In the genomic region with DNA sequence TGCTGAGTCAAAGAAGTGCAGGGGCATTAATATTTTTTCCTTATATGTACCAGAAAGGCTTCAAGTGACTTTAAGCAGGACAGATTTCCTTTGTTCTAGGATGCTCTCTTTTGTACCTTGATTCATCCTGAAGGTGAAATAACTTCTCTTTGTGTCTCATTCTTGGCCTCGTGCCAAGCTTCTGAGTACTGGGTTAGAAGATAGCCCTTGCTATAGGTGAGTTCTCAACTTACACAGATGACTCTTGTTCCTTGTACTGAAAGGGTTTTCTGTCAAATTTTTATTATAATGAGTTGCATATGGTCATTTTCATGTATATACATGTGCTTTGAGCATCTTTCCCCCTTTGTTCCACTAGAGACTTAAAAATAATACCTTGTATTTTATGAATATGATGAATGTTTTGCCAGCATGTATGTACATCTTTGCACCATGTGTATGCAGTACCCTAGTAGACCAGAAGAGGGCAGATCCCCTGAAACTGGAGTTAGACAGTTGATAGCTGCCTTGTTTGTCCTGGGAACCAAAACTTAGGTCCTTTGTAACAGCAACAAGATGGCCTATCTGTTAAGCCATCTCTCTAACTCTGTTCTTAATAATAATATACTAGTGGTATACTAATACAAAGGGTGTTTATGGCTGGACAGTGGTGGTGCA, we compare ENCODE assay signal across 11 mouse cellular contexts. TPM values are rescaled to one million over a fixed set of nuclear protein-coding genes. Genes with fewer than 3 reads are reported as not detected.
DNase-seq lines count a peak whose midpoint lies in the region; ATAC-seq and TF ChIP-seq lines count a peak whose summit lies in the region.
"Had no signal": no experiment of that assay in that cellular context is flagged by ENCODE, and none has a peak within 500 bp of the region (broad histone marks: within the 10 kb centered on the region; RNA-seq: fewer than 3 reads in every experiment).

No protein-coding gene starts in this region.

- TF ChIP-seq POLR2A in CH12.LX (IDR thresholded peaks at IDR 0.05; ENCODE audit: low read depth, low read length), result no peak

- 89% methylated on average over 1 of the region's 1 CpGs for WGBS in kidney, postnatal 0 days
- WGBS in heart, embryonic 12.5 days, result 87% methylated on average over 1 of the region's 1 CpGs
- WGBS in midbrain, embryonic 15.5 days, result 87% methylated on average over 1 of the region's 1 CpGs

- TF ChIP-seq EP300 in CH12.LX (IDR thresholded peaks at IDR 0.05; ENCODE audit: low read length), result no peak

- H3K27ac ChIP-seq in kidney, postnatal 0 days, result no peak overlapping the region
- H3K27ac ChIP-seq in CH12.LX (ENCODE audit: insufficient read depth, low read depth), result no peak overlapping the region
- H3K27ac ChIP-seq in heart, embryonic 12.5 days (ENCODE audit: poor library complexity, severe bottlenecking), result no peak overlapping the region
- no peak overlapping the region for H3K27ac ChIP-seq in midbrain, embryonic 15.5 days
- H3K27ac ChIP-seq: embryonic facial prominence, embryonic 12.5 days; liver, embryonic 15.5 days; stomach, embryonic 15.5 days had no signal

- in situ Hi-C loops in CH12.LX (cut with MboI; ENCODE audit: low pct_ligation_motif_present, low pct_unique_long_range_greater_than_20kb, low sequenced_read_pairs), result no loop called here

- dilution Hi-C loops in CH12.LX (cut with MboI; ENCODE audit: extremely low pct_ligation_motif_present, extremely low pct_unique_long_range_greater_than_20kb, low sequenced_read_pairs), result no loop called here

- H3K9me3 ChIP-seq in kidney, postnatal 0 days (replicated peaks; ENCODE audit: low read length), result no peaks in the 10 kb centered on the region
- no peaks in the 10 kb centered on the region for H3K9me3 ChIP-seq in CH12.LX (replicated peaks; ENCODE audit: low read length)
- no peaks in the 10 kb centered on the region for H3K9me3 ChIP-seq in heart, embryonic 12.5 days (replicated peaks)
- H3K9me3 ChIP-seq in midbrain, embryonic 15.5 days, result no peaks in the 10 kb centered on the region
- H3K9me3 ChIP-seq: embryonic facial prominence, embryonic 12.5 days; liver, embryonic 15.5 days; stomach, embryonic 15.5 days had no signal

- H3K4me1 ChIP-seq in kidney, postnatal 0 days (replicated peaks; ENCODE audit: insufficient read depth, low read length), result peaks cover 4% of the 10 kb centered on the region; the same call in 1 of the 2 replicates
- H3K4me1 ChIP-seq in CH12.LX (ENCODE audit: control insufficient read depth in 1 of 2, insufficient read depth in 2 of 2), result peaks cover 2 to 11% of the 10 kb centered on the region in 2 experiments; a peak in 1 of 4 replicates
- peaks cover 12% of the 10 kb centered on the region; the same call in 1 of the 2 replicates for H3K4me1 ChIP-seq in heart, embryonic 12.5 days (replicated peaks)
- no peaks in the 10 kb centered on the region for H3K4me1 ChIP-seq in midbrain, embryonic 15.5 days
- H3K4me1 ChIP-seq: embryonic facial prominence, embryonic 12.5 days; liver, embryonic 15.5 days; stomach, embryonic 15.5 days had no signal

- peak; percentile 30 for DNase-seq in kidney, postnatal 0 days (ENCODE audit: low spot score)
- no peak for DNase-seq in kidney, adult 11 months
- peak; percentile 52 for DNase-seq in CH12.LX (ENCODE audit: extremely low read depth)
- DNase-seq in c-Kit-positive CD71-positive TER-119-negative erythroid progenitor cells, embryonic 14.5 days (ENCODE audit: low read depth), result peak; percentile 70
- peak; percentile 52 for DNase-seq in mesoderm, embryonic 11.5 days (ENCODE audit: low read depth, low spot score)

- no peak for TF ChIP-seq RAD21 in CH12.LX (IDR thresholded peaks at IDR 0.05; ENCODE audit: low read depth, low read length)

- peaks cover 24% of the 10 kb centered on the region for H3K36me3 ChIP-seq in kidney, postnatal 0 days (ENCODE audit: insufficient read depth, low read length)
- peaks cover 35 to 82% of the 10 kb centered on the region in 2 experiments for H3K36me3 ChIP-seq in CH12.LX (replicated peaks in 1 of 2; ENCODE audit: control insufficient read depth in 1 of 2, insufficient read depth in 1 of 2, low read length in 1 of 2)
- peaks cover 51% of the 10 kb centered on the region for H3K36me3 ChIP-seq in heart, embryonic 12.5 days
- H3K36me3 ChIP-seq in midbrain, embryonic 15.5 days (replicated peaks), result peaks cover 2% of the 10 kb centered on the region; the same call in 1 of the 2 replicates

- H3K79me2 ChIP-seq in CH12.LX (replicated peaks; ENCODE audit: control insufficient read depth, extremely low read depth, insufficient read depth, poor library complexity, severe bottlenecking), result peaks cover 48% of the 10 kb centered on the region

- TF ChIP-seq CTCF in kidney, postnatal 0 days (IDR thresholded peaks at IDR 0.05; ENCODE audit: low read depth), result peak; percentile 74
- peak; percentile 57 to 66 for TF ChIP-seq CTCF in CH12.LX (conservative IDR thresholded peaks at IDR 0.05 in 1 of 2, IDR thresholded peaks at IDR 0.05 in 1 of 2; ENCODE audit: low read depth in 2 of 2, low read length in 2 of 2)

- no peak for ATAC-seq in kidney, postnatal 0 days (replicated peaks; ENCODE audit: low FRiP score, low read depth)
- no peak for ATAC-seq in heart, embryonic 12.5 days (ENCODE audit: insufficient number of reproducible peaks, low FRiP score)
- ATAC-seq in midbrain, embryonic 15.5 days (replicated peaks), result no peak
- no peak for ATAC-seq in frontal cortex, adult (ENCODE audit: low TSS enrichment)

- no peak overlapping the region for H3K4me3 ChIP-seq in kidney, postnatal 0 days (replicated peaks; ENCODE audit: low read depth, low read length)
- no peak overlapping the region for H3K4me3 ChIP-seq in CH12.LX (replicated peaks in 1 of 3; ENCODE audit: low read depth in 2 of 3, low read length in 2 of 3, poor library complexity in 1 of 3)
- H3K4me3 ChIP-seq in heart, embryonic 12.5 days, result no peak overlapping the region
- no peak overlapping the region for H3K4me3 ChIP-seq in midbrain, embryonic 15.5 days
- H3K4me3 ChIP-seq: embryonic facial prominence, embryonic 12.5 days; liver, embryonic 15.5 days; stomach, embryonic 15.5 days had no signal

- no peak overlapping the region for H3K4me2 ChIP-seq in kidney, postnatal 0 days (ENCODE audit: low read length)
- H3K4me2 ChIP-seq in CH12.LX (ENCODE audit: insufficient read depth, low read depth, poor library complexity, severe bottlenecking), result no peak overlapping the region
- no peak overlapping the region for H3K4me2 ChIP-seq in heart, embryonic 12.5 days
- H3K4me2 ChIP-seq in midbrain, embryonic 15.5 days, result no peak overlapping the region
- H3K4me2 ChIP-seq: embryonic facial prominence, embryonic 12.5 days; liver, embryonic 15.5 days; stomach, embryonic 15.5 days had no signal

- H3K9ac ChIP-seq in kidney, postnatal 0 days (ENCODE audit: low read depth, low read length), result no peak overlapping the region
- H3K9ac ChIP-seq in CH12.LX (ENCODE audit: insufficient read depth, low read depth), result no peak overlapping the region
- H3K9ac ChIP-seq in heart, embryonic 12.5 days, result no peak overlapping the region
- H3K9ac ChIP-seq in midbrain, embryonic 15.5 days, result no peak overlapping the region
- H3K9ac ChIP-seq: embryonic facial prominence, embryonic 12.5 days; liver, embryonic 15.5 days; stomach, embryonic 15.5 days had no signal

- no peaks in the 10 kb centered on the region for H3K27me3 ChIP-seq in kidney, postnatal 0 days (ENCODE audit: insufficient read depth, low read length)
- H3K27me3 ChIP-seq in CH12.LX (replicated peaks), result no peaks in the 10 kb centered on the region
- H3K27me3 ChIP-seq in heart, embryonic 12.5 days (replicated peaks), result no peaks in the 10 kb centered on the region
- no peaks in the 10 kb centered on the region for H3K27me3 ChIP-seq in midbrain, embryonic 15.5 days (replicated peaks)
- H3K27me3 ChIP-seq: embryonic facial prominence, embryonic 12.5 days; liver, embryonic 15.5 days; stomach, embryonic 15.5 days had no signal

TF ChIP-seq in CH12.LX, 34 proteins besides CTCF, POLR2A, EP300 and RAD21:
- TF ChIP-seq GABPA (IDR thresholded peaks at IDR 0.05; ENCODE audit: insufficient replicate concordance, low read depth, low read length) (no peak), RCOR1 (conservative IDR thresholded peaks at IDR 0.05; ENCODE audit: low read depth, low read length) (no peak), ZNF384 (IDR thresholded peaks at IDR 0.05; ENCODE audit: low read depth, low read length) (no peak), SIN3A (IDR thresholded peaks at IDR 0.05; ENCODE audit: low read length) (no peak), SMC3 (IDR thresholded peaks at IDR 0.05; ENCODE audit: low read depth, low read length) (no peak)

RNA-seq across cellular contexts. Expression of gene Otud4, which starts 10.9 kb away (rescaled TPM):
- polyA plus RNA-seq in kidney, postnatal 0 days (2015; fragmentation: Nextera tagmentation; extraction: Ambion mirVana), result 11.2 and 12.1 TPM in 2 replicates
- total RNA-seq in CH12.LX (2012; rRNA removed), result 22.8 and 29.0 TPM in 2 replicates
- 44.6 and 51.3 TPM in 2 replicates for total RNA-seq in CH12.LX (2014; rRNA removed)
- 42.3 and 43.9 TPM in 2 replicates for polyA plus RNA-seq in CH12.LX (2012; ENCODE audit: insufficient read length, low read depth)
- 29.2 and 30.0 TPM in 2 replicates for polyA plus RNA-seq in heart, embryonic 12.5 days (2016; fragmentation: Nextera tagmentation; extraction: Ambion mirVana)
- 9.5 and 10.6 TPM in 2 replicates for polyA plus RNA-seq in midbrain, embryonic 15.5 days (2015; fragmentation: Nextera tagmentation; extraction: Ambion mirVana)
